Mouse (Mus musculus): ENCODE measurements around the gene Psmg3.

Gene Psmg3

GRCm38 (mm10) chr5:139815964-139816363 is 10.7 kb downstream of the Psmg3 start:
- DNase-seq (ENCODE audit: inconsistent ontology term) = no peak

- DNase-seq (ENCODE audit: inconsistent ontology term) = no peak
Observed at GRCm38 (mm10) chr5:139813963-139814381, 12.7 kb downstream of the Psmg3 start.

- DNase-seq (ENCODE audit: inconsistent ontology term) = no peak
Observed at GRCm38 (mm10) chr5:139813126-139813490, 13.6 kb downstream of the Psmg3 start.

GRCm38 (mm10) chr5:139812398-139813125 is 14.1 kb downstream of the Psmg3 start:
- DNase-seq (ENCODE audit: inconsistent ontology term) = no peak

GRCm38 (mm10) chr5:139811677-139812397 is 14.8 kb downstream of the Psmg3 start:
- DNase-seq (ENCODE audit: inconsistent ontology term) = no peak

GRCm38 (mm10) chr5:139809397-139809796 is 17.3 kb downstream of the Psmg3 start:
- no peak for DNase-seq (ENCODE audit: inconsistent ontology term)

- no peak for DNase-seq (ENCODE audit: inconsistent ontology term)
Observed at GRCm38 (mm10) chr5:139805924-139806323, 20.8 kb downstream of the Psmg3 start.

GRCm38 (mm10) chr5:139804573-139805111 is 22.0 kb downstream of the Psmg3 start:
- no peak for DNase-seq (ENCODE audit: inconsistent ontology term)

GRCm38 (mm10) chr5:139804107-139804551 is 22.6 kb downstream of the Psmg3 start:
- no peak for DNase-seq (ENCODE audit: inconsistent ontology term)

GRCm38 (mm10) chr5:139803601-139804102 is 23.0 kb downstream of the Psmg3 start:
- DNase-seq (ENCODE audit: inconsistent ontology term) = peak; percentile 86

GRCm38 (mm10) chr5:139803165-139803564 is 23.5 kb downstream of the Psmg3 start:
- DNase-seq (ENCODE audit: inconsistent ontology term) = no peak

- DNase-seq (ENCODE audit: inconsistent ontology term) = no peak
Observed at GRCm38 (mm10) chr5:139801880-139802279, 24.8 kb downstream of the Psmg3 start.

GRCm38 (mm10) chr5:139801231-139801630 is 25.5 kb downstream of the Psmg3 start:
- DNase-seq (ENCODE audit: inconsistent ontology term) = no peak

- no peak for DNase-seq (ENCODE audit: inconsistent ontology term)
Observed at GRCm38 (mm10) chr5:139799801-139800590, 26.7 kb downstream of the Psmg3 start.

- no peak for DNase-seq (ENCODE audit: inconsistent ontology term)
Observed at GRCm38 (mm10) chr5:139799041-139799440, 27.6 kb downstream of the Psmg3 start.

- no peak for DNase-seq (ENCODE audit: inconsistent ontology term)
Observed at GRCm38 (mm10) chr5:139798168-139798900, 28.4 kb downstream of the Psmg3 start.

GRCm38 (mm10) chr5:139797473-139798167 is 29.1 kb downstream of the Psmg3 start:
- DNase-seq (ENCODE audit: inconsistent ontology term) = peak; percentile 99

GRCm38 (mm10) chr5:139796900-139797299 is 29.8 kb downstream of the Psmg3 start:
- peak; percentile 98 for DNase-seq (ENCODE audit: inconsistent ontology term)

GRCm38 (mm10) chr5:139796001-139796620 is 30.6 kb downstream of the Psmg3 start:
- DNase-seq (ENCODE audit: inconsistent ontology term) = no peak

GRCm38 (mm10) chr5:139794938-139795337 is 31.7 kb downstream of the Psmg3 start:
- DNase-seq (ENCODE audit: inconsistent ontology term) = peak; percentile 85
